Mouse (Mus musculus) thymus, postnatal 10 days (tissue): ENCODE measurements at regions not wholly inside any gene's neighbourhood (a gene's known extent, or its start where the extent isn't known, plus 50 kb on each side); places are given as distances from the start of the nearest gene placed in this dataset.

Experiments
- DNase-seq, 2 experiments: peaks; one replicate each; pipeline ENCODE4 v3.0.0; 2021; ENCODE audit warnings: low spot score in 2 of 2

DNA sequence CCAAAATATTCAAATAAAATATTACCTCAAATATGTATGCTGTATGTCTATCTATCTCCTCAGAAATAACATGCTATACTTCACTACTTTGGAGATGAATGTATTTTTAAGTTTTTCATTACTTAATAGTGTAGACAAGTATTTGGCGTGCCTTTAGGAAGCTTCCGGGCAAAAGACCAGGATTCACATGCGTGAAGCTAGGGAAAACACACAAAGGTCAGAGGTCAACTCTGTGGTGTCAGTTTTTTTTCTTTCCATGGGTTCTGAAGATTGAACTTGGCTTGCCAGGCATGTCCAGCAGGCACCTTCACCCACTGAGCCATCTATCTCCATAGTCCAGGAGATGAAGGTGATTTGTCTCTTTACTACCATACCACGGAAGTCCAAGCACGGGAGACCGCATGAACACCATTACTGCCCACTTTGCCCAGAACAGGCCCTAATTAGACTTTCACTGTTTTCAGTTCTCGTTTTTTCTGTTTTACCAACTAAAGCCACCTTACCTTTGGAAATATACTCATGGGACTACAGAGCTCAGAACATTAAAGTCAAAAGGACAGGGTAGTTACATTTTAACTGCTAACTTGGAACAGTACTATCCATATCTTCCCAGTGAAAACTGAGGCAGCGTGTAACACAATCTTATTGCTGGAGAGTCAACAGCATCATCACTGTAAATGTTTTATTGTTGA lies 76.9 kb upstream of the Ak4 start:
- no peak for DNase-seq

DNA sequence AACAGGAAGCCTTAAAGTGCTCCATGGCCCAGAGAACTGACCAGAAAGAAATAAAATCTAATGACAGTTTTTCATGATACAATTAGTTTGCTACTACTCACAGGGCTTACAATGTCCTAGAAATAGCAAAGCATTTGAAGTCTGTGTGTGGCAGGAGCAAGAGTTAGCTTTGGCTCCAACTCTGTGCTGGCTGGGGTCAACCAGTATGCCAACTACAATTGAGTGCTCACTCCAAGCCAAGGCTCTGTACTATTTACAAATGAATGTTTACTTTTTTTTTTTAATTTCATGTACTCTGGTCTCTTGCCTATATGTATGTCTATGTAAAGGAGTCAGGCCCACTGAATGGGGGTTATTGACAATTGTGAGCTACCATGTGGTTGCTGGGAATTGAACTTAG lies 75.7 kb upstream of the Jak1 start:
- no peak for DNase-seq

DNA sequence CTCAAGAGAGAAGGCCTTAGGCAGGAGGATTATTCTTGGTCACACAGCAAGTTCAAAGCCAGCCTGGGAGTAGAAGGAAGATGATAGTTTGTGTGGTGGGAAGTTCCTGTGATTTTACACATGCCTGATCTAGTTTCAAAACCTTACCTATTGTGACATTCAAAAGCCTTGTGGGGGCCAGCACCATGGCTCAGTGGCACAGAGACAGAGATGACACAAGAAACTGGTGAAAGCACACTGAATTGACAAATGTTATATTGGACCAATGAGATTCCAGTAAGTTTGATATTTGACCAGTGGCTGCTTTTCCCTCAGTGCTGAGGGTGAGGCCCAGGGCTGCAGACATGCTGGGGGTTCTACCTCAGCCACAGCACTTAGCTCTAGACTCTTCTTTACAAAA lies 73.1 kb upstream of the Jak1 start:
- no peak for DNase-seq

DNA sequence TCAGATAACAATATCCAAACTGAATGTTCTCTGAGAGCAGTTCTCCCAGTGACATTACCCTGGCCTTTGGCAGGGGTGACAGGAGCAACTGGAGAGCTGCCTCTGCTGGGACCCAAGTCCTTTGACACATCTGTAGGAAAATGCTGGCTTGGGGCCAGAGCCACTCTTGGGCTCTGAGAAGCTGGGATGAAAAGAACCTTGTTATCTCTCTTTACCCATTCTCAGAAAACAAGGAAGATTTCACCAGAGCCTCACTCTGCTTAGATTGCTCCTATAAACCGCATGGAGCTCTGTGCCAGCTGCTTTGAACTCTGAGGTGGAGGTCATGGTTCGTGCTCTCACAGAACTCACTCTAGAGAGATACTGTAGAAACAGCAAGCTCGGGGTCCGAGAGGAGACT lies 71.7 kb upstream of the Jak1 start:
- no peak for DNase-seq

DNA sequence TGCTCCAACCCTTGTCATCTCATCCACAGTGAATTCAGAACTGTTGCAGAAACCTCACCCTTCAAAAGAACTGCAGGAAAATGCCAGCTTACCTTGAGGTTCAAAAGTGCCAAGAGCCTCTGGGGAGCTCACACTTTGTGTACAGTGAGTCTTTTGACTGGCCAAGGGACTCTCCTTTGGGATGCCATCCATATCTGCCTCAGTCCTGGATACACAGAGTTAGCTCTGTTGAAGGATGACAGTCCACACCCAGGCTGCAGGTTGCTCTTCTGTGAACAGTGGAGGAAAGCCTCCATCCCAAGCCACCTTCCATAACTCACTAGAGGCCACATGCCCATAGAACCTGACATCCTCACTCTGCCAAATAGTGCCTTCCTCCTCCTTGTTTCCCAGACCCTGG lies 71.3 kb upstream of the Jak1 start:
- DNase-seq, result no peak

DNA sequence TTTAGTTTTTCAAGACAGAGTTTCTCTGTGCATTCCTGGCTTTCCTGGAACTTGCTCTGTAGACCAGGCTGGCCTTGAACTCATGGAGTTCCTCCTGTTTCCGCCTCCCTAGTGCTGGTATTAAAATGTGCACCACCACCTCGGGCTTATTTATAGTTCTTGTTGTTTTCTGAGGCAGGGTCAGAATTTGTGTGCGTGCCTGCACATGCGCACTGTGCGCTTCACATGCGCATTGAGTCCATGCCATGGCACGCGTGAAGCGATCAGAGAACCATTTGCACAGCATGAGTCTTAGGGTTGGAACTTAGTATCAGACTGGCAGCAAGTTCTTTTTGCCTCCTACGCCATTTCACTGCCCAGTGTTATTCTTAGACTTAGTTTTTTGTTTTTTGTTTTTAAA lies 68.8 kb upstream of the Jak1 start:
- DNase-seq, result no peak

DNA sequence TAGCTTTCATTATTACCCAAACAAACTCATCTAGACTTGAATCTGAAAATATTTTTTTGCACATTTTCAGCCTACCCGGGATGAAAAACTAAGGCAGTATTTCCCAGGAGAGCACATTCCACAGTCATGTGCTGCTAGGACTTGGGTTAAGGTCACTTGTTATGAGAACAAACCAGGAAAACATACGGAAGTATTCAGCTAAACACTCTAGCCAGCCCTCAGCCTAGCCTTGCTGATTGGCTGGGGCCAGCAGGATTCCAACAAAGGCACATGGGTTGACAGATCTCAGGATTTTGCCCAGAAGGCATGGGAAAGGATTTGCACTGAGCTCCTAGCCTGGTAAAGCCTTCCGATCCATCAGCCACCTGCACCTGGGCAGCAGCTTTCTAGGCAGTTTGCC lies 68.0 kb upstream of the Jak1 start:
- no peak for DNase-seq

DNA sequence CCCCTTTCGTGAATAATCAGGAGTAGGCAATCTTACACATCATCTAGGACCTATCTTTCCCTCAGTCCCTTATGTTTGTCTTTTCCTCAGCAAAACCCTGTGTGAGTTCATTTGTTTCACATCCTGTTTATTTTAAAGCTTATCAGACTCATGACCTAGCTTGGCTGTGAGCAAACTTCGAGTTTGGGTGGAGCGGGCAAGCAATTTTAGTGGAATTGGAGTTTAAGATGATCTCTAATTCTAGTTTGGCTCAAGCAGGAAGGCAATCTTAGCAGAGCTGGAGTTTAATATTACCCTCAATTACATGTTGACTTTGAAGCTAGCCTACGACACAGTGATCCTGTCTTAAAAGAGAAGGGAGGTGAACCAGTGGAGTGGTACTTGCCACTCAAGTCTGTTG lies 66.1 kb upstream of the Jak1 start:
- DNase-seq, result no peak

DNA sequence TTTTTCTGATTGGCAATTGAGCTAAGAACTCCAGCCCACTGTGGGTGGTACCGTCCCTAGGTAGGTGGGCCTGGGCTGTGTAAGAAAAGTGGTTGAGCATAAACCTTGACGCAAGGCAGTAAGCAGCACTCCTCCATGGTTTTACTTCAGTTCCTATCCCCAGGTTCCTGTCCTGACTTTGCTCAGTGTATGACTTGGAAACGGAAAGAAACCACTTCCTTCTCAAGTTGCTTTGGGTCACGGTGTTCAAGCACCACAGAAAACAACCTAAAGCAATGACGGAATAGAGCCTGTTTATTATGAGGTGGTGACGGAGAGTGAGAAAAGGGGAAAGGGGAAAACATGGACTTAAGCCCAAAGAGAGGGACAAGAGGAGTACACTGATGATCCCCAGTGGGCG lies 64.0 kb upstream of the Jak1 start:
- DNase-seq, result no peak

DNA sequence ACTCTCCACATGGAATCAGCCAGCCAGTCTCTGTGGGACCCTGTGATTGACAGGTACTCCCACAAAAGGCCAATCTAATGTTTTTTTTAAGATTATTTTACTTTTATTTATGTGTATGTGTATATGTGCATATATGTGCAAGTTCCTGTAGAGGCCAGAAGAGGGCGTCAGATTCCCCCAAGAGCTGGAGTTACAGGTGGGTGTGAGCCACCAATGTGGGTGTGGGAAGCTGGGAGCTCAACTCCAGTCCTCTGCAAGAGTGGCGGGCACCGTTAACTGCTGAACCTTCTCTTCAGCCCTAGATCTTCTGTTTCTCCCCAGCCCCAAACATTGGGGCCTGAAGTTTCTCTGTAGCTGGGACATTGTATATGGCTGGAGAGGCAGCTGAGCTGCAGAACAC lies 61.0 kb upstream of the Jak1 start:
- no peak for DNase-seq

DNA sequence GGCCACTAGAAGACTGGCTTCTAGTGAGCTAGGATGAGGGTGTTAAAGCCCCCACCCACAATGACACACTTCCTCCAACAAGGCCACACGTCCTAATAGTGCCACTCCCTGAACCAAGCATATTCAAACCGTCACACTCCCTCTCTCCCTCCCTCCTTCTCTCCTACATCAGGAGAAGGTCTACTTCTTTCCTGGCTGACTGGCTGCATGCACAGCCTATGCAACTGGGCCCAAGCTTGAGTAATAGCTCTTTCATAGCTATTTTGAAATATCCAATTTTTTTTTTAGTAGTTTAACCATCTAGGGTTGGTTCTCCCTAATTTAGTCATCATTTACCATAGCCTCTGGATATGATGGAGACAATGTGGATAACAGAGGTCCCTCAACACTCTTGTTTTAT lies 56.6 kb upstream of the Jak1 start:
- no peak for DNase-seq

DNA sequence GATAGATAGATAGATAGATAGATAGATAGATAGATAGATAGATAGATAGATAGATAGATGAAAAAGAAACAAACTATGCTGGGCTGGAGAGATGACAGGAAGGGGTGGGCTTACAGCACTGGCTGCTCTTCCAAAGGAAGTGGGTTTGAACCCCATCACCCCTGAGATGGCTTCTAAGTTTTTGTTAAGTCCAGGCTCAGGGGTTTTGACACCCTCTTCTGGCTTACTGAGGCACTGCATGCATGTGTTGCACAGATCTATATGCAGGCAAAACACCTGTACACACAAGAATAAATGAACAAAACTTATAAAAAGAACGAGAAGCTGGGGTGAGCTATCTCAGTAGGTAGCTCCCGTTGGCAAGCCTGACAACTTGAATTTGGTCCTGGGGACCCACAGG lies 55.5 kb upstream of the Jak1 start:
- peak; percentile 71 to 77 for DNase-seq

DNA sequence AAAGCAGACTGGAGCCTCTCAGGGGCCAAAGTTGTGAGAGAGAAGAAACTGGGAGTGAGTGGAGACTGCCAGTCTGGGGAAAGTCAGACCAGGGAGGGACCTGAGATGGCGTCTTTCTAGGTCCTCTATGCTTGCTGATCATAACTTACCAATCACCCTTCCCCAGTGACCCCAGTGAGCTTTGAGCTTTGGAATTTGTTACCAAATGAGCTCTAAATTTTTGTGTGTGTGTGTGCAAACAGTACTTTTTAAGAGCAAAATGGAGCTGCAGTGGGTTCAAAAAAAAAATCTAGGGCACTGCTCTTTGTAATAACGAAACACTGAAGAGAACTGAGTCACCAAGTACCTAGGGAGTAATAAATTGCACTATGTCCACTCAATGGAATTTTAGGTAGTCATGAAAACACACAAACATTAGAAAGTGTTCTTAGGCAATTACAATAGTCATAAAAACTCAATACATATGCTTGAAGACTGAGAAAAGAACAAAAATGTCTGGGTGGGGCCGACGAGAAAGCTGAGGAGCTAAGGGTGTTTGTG lies 54.7 kb upstream of the Jak1 start:
- DNase-seq, result no peak

DNA sequence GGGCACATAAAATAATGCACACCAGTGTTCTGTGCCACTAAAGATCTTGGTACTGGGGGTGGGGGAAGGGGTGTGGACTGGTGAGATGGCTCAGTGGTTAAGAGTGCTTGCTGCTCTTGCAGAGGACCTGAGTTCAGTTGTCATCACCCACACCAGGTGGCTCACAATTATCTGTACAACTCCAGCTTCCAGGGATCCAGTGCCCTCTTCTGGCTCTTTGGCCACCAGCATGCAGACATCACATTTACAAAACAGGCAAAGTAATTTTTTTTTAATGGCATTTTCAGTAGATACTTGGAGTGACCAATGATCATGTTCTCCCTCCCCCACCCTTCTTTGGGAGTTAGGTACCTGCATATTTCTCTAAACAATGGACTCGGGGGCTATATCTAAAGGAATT lies 53.8 kb upstream of the Jak1 start:
- no peak for DNase-seq

DNA sequence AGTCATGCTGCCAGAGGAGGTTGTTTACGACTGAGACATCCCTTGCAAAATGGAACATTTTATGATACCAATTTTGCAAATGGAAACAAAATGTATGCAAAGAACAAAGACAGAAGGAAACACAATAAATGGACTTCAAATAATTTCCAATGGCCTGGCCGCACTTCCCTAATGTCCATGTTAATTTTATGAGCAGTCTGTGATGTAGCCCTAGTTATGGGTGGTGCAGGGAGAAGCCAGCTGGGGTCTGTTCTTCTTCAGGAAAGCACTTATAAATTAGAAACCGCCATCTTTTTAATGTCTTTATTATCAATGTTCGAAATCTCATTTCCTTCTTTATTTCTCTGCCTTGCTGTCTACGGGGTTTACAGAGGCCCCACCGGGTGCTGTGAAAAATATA lies 51.0 kb upstream of the Jak1 start:
- DNase-seq, result no peak
